Mouse (Mus musculus) liver, postnatal 0 days (tissue): ENCODE data around the gene Mrps9. TPM values are rescaled to one million over a fixed set of nuclear protein-coding genes. Genes with fewer than 3 reads are reported as not detected.
"Not testable (repeated sequence)": the region's sequence is repeated elsewhere in the genome, so short reads cannot be mapped to it uniquely, and the experiment has no call there.

Experiments
- ATAC-seq: fragments of 200-750 bp; cut with Nextera tagmentation; 2 replicates; pipeline ENCODE4 v1.8.0; 2017; ENCODE audit warnings: mild to moderate bottlenecking, moderate library complexity
- DNase-seq: peaks from one replicate; pipeline ENCODE4 v3.0.0-alpha.2; 2016
- H3K27ac ChIP-seq: fragments of 300-500 bp; sonication (generic); 2 replicates; pipeline ENCODE4 v1.5.1; 2014; ENCODE audit warnings: antibody characterized with exemption, moderate library complexity, mild to moderate bottlenecking, low read depth
- H3K27me3 ChIP-seq: fragments of 300-500 bp; sonication (generic); 2 replicates; pipeline ENCODE4 v1.6.1; 2014; ENCODE audit warnings: low read length, control low read depth, mixed read lengths; ENCODE audit not compliant: insufficient read depth
- H3K36me3 ChIP-seq: fragments of 300-500 bp; sonication (generic); replicated peaks from 2 replicates; pipeline ENCODE4 v1.6.1; 2014; ENCODE audit warnings: mild to moderate bottlenecking, control low read depth, low read length, moderate library complexity, mixed read lengths; ENCODE audit not compliant: insufficient read depth
- H3K4me1 ChIP-seq: fragments of 300-500 bp; sonication (generic); 2 replicates; pipeline ENCODE4 v1.6.1; 2014; ENCODE audit warnings: antibody characterized with exemption, mild to moderate bottlenecking, control low read depth; ENCODE audit not compliant: insufficient read depth
- H3K4me2 ChIP-seq: fragments of 300-500 bp; sonication (generic); 2 replicates; pipeline ENCODE4 v1.6.1; 2014; ENCODE audit warnings: low read depth, mild to moderate bottlenecking, low read length, moderate library complexity, mixed read lengths
- H3K4me3 ChIP-seq: fragments of 300-500 bp; sonication (generic); 2 replicates; pipeline ENCODE4 v1.5.1; 2014; ENCODE audit warnings: low read depth, low read length
- H3K9ac ChIP-seq: fragments of 300-500 bp; sonication (generic); replicated peaks from 2 replicates; pipeline ENCODE4 v1.6.1; 2014; ENCODE audit warnings: mild to moderate bottlenecking, moderate library complexity
- H3K9me3 ChIP-seq: fragments of 300-500 bp; sonication (generic); 2 replicates; pipeline ENCODE4 v1.6.1; 2016; ENCODE audit warnings: mild to moderate bottlenecking, control low read depth, low read length, mixed read lengths
- CTCF ChIP-seq: sonication (generic); IDR thresholded peaks from 2 replicates; pipeline ENCODE4 v1.5.1; 2016; ENCODE audit warnings: antibody characterized with exemption, low read depth
- EP300 ChIP-seq: IDR thresholded peaks from 2 replicates; pipeline ENCODE4 v1.6.1; 2016; ENCODE audit warnings: antibody characterized with exemption, low read depth, mild to moderate bottlenecking
- WGBS: fragments of 180-500 bp; shearing (Covaris S2); extraction: QIAGEN DNeasy Blood & Tissue Kit; methylation state at CpG from one replicate; pipeline ENCODE4 v1.1.7; 2014; ENCODE audit not compliant: insufficient replicate concordance; 5-methylcytosine and 5-hydroxymethylcytosine counted together
- polyA plus RNA-seq: library from polyadenylated mRNA; unstranded; fragments of >200 nt; fragmentation: Nextera tagmentation; extraction: Ambion mirVana; gene quantifications from 2 replicates; pipeline ENCODE4 v1.2.1, GENCODE M21; 2015

Gene Mrps9
- polyA plus RNA-seq, 1 experiment from 2014 or later: 25.4 TPM

DNA sequence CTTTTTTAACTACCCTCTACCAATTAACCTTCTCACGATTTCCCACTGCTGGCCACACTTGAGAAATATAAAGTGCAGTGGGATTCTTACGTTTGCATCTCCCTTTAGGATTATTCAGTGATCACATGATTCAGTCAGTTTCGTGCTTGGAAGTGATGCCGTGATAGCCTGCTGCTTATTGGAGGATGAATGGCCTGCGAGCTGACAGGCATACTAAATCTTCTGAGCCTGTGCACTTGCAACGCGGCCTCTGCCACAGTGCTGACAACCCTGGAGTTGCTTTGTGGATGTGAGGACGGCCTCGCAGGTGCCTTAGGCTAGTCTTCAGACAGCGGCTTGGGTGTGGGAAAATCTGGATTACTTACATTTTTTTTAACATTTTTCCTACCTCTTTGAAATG, 26.2 kb downstream of the Mrps9 start:
- TF ChIP-seq CTCF: no peak
- no peak for TF ChIP-seq EP300
- H3K27me3 ChIP-seq: no peaks in the 10 kb centered on the region
- no peak for ATAC-seq
- no peak overlapping the region for H3K4me3 ChIP-seq
- 0 out of 2 replicates have a peak, but pooled peaks cover 2% of the 10 kb centered on the region for H3K4me1 ChIP-seq
- no peak overlapping the region for H3K27ac ChIP-seq
- no peak overlapping the region for H3K9ac ChIP-seq
- DNase-seq: no peak
- H3K36me3 ChIP-seq: no peaks in the 10 kb centered on the region
- H3K4me2 ChIP-seq: no peak overlapping the region
- H3K9me3 ChIP-seq: no peaks in the 10 kb centered on the region
- 91% methylated on average over 10 of the region's 10 CpGs for WGBS

- ATAC-seq (no peak), DNase-seq (no peak)
- no peak overlapping the region for H3K4me2 ChIP-seq
- no peaks in the 10 kb centered on the region for H3K9me3 ChIP-seq
- TF ChIP-seq EP300 (no peak), CTCF (no peak)
- H3K36me3 ChIP-seq: 0 out of 2 replicates have a peak, but pooled peaks cover 2% of the 10 kb centered on the region
- no peaks in the 10 kb centered on the region for H3K27me3 ChIP-seq
- WGBS: 89% methylated on average over 5 of the region's 5 CpGs
- H3K27ac ChIP-seq: no peak overlapping the region
- H3K4me1 ChIP-seq: 0 out of 2 replicates have a peak, but pooled peaks cover 2% of the 10 kb centered on the region
- no peak overlapping the region for H3K4me3 ChIP-seq
- no peak overlapping the region for H3K9ac ChIP-seq
Observed at GRCm38 (mm10) chr1:42878851-42879250, 27.8 kb downstream of the Mrps9 start.

DNA sequence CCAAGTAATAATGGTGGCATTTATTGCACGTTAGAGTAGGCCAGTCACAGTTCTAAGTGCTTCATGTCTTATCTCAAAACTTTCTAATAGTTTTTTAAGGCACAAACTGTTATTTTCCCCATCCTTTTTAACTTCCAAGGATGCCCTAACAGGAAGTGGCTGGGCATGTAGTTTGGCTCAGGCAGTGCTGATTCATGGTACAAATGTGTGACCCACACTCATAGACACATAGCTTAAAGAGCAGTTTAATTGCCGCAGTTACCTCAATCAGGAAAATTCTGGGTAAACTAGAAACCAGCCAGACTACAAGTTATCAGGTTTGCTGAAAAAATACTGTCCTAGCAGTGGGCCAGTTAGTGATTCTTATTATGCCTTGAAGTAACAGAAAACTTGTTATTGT, 31.2 kb downstream of the Mrps9 start:
- Histone ChIP-seq H3K9me3 (no peaks in the 10 kb centered on the region), H3K27me3 (no peaks in the 10 kb centered on the region), H3K4me3 (no peak overlapping the region), H3K4me2 (no peak overlapping the region), H3K4me1 (0 out of 2 replicates have a peak, but pooled peaks cover 2% of the 10 kb centered on the region), H3K27ac (no peak overlapping the region), H3K9ac (no peak overlapping the region), H3K36me3 (0 out of 2 replicates have a peak, but pooled peaks cover 2% of the 10 kb centered on the region)
- 77% methylated on average over 2 of the region's 2 CpGs for WGBS
- DNase-seq (no peak), ATAC-seq (no peak)
- TF ChIP-seq CTCF (no peak), EP300 (no peak)

DNA sequence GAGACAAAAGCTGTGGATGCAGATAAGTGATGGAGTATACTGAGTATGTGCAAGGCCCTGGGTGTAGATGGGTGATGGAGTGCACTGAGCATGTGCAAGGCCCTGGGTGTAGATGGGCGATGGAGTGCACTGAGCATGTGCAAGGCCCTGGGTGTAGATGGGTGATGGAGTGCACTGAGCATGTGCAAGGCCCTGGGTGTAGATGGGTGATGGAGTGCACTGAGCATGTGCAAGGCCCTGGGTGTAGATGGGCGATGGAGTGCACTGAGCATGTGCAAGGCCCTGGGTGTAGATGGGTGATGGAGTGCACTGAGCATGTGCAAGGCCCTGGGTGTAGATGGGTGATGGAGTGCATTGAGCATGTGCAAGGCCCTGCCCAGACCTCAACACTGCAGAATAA, 32.4 kb downstream of the Mrps9 start:
- not testable (repeated sequence) for H3K36me3 ChIP-seq, H3K4me1 ChIP-seq, ATAC-seq, H3K9ac ChIP-seq, DNase-seq, H3K27ac ChIP-seq, H3K27me3 ChIP-seq, H3K4me2 ChIP-seq, H3K4me3 ChIP-seq, H3K9me3 ChIP-seq
- no CpG with 5 or more reads among the region's 2 CpGs for WGBS

DNA sequence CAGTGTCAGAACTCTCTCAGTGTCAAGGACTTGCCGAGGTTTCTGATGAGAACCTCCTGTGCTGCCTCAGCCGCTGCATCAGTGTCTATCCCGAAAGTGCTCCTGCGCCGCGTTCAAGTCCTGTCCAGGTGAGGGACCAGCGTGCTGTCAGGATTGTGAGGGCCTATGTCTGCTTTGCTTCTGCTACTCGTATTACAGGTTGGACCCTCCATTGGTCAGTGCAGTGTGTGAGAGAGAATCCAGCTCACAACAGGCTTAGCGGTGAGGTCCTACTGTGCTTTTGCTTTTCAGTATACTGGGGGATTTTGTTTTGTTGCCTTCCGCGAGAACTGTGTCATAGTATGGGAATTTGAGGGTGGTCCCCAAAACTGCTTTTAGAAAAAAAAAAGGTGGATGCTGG, 36.8 kb downstream of the Mrps9 start:
- TF ChIP-seq CTCF: no peak
- no peak for TF ChIP-seq EP300
- no peak overlapping the region for H3K4me2 ChIP-seq
- H3K4me1 ChIP-seq: no peaks in the 10 kb centered on the region
- H3K27me3 ChIP-seq: no peaks in the 10 kb centered on the region
- no peak overlapping the region for H3K27ac ChIP-seq
- WGBS: 89% methylated on average over 11 of the region's 11 CpGs
- no peak overlapping the region for H3K4me3 ChIP-seq
- H3K9me3 ChIP-seq: no peaks in the 10 kb centered on the region
- no peak overlapping the region for H3K9ac ChIP-seq
- ATAC-seq (no peak), DNase-seq (no peak)
- H3K36me3 ChIP-seq: peaks cover 14% of the 10 kb centered on the region; the same call in 1 of the 2 replicates

- H3K36me3 ChIP-seq: peaks cover 14% of the 10 kb centered on the region; the same call in 1 of the 2 replicates
- no peaks in the 10 kb centered on the region for H3K9me3 ChIP-seq
- no peak overlapping the region for H3K27ac ChIP-seq
- no peak overlapping the region for H3K9ac ChIP-seq
- no peak overlapping the region for H3K4me3 ChIP-seq
- H3K4me2 ChIP-seq: no peak overlapping the region
- ATAC-seq (no peak), DNase-seq (no peak)
- WGBS: 83% methylated on average over 22 of the region's 22 CpGs
- no peaks in the 10 kb centered on the region for H3K4me1 ChIP-seq
- no peaks in the 10 kb centered on the region for H3K27me3 ChIP-seq
- TF ChIP-seq EP300 (no peak), CTCF (no peak)
Observed at GRCm38 (mm10) chr1:42888541-42889349, 37.7 kb downstream of the Mrps9 start.
